Mouse (Mus musculus) CH12F3 (cell line): ENCODE data around the gene Ankrd6.

Experiments
- in situ Hi-C: fragments of 300-500 bp; cut with MboI; formaldehyde crosslinking; loops from 2 replicates; pipeline ENCODE4 v1.14.3; 2020; ENCODE audit warnings: low sequenced_read_pairs

Gene Ankrd6

GRCm38 (mm10) chr4:32951035-32951940, 647 bp upstream of the Ankrd6 start:
- in situ Hi-C loops, result no loop called here

GRCm38 (mm10) chr4:32948696-32949095, 1.9 kb downstream of the Ankrd6 start:
- in situ Hi-C loops, result no loop called here

GRCm38 (mm10) chr4:32947631-32948030, 3.0 kb downstream of the Ankrd6 start:
- in situ Hi-C loops, result no loop called here

- in situ Hi-C loops, result no loop called here
Observed at GRCm38 (mm10) chr4:32940984-32941383, 9.7 kb downstream of the Ankrd6 start.

- in situ Hi-C loops, result no loop called here
Observed at GRCm38 (mm10) chr4:32939964-32940363, 10.7 kb downstream of the Ankrd6 start.

GRCm38 (mm10) chr4:32939521-32939920, 11.1 kb downstream of the Ankrd6 start:
- in situ Hi-C loops, result no loop called here

GRCm38 (mm10) chr4:32936762-32937341, 13.8 kb downstream of the Ankrd6 start:
- in situ Hi-C loops, result no loop called here

GRCm38 (mm10) chr4:32932056-32932455, 18.6 kb downstream of the Ankrd6 start:
- in situ Hi-C loops, result no loop called here

- in situ Hi-C loops, result no loop called here
Observed at GRCm38 (mm10) chr4:32929750-32930149, 20.9 kb downstream of the Ankrd6 start.

- in situ Hi-C loops, result no loop called here
Observed at GRCm38 (mm10) chr4:32928692-32929448, 21.8 kb downstream of the Ankrd6 start.

- in situ Hi-C loops, result no loop called here
Observed at GRCm38 (mm10) chr4:32923891-32924294, 26.7 kb downstream of the Ankrd6 start.

- in situ Hi-C loops, result no loop called here
Observed at GRCm38 (mm10) chr4:32923436-32923835, 27.2 kb downstream of the Ankrd6 start.

- in situ Hi-C loops, result no loop called here
Observed at GRCm38 (mm10) chr4:32922871-32923270, 27.8 kb downstream of the Ankrd6 start.

GRCm38 (mm10) chr4:32920863-32921262, 29.8 kb downstream of the Ankrd6 start:
- in situ Hi-C loops, result no loop called here

- in situ Hi-C loops, result no loop called here
Observed at GRCm38 (mm10) chr4:32918571-32918970, 32.1 kb downstream of the Ankrd6 start.

- in situ Hi-C loops, result no loop called here
Observed at GRCm38 (mm10) chr4:32916689-32917385, 33.8 kb downstream of the Ankrd6 start.

- in situ Hi-C loops, result no loop called here
Observed at GRCm38 (mm10) chr4:32915928-32916327, 34.7 kb downstream of the Ankrd6 start.

GRCm38 (mm10) chr4:32909996-32910395, 40.6 kb downstream of the Ankrd6 start:
- in situ Hi-C loops, result no loop called here

- in situ Hi-C loops, result no loop called here
Observed at GRCm38 (mm10) chr4:32909241-32909979, 41.2 kb downstream of the Ankrd6 start.

GRCm38 (mm10) chr4:32907631-32908030, 43.0 kb downstream of the Ankrd6 start:
- in situ Hi-C loops, result no loop called here
